Mouse (Mus musculus) R1 (cell line): ENCODE data around the gene 9230102O04Rik.

Experiments
- DNase-seq: peaks from one replicate; pipeline ENCODE4 v3.0.0-alpha.2; 2018; ENCODE audit warnings: low read depth, low spot score

9230102O04Rik gene

GRCm38 (mm10) chr2:9885217-9885770 is 4.0 kb downstream of the 9230102O04Rik start:
- DNase-seq, result no peak

DNA sequence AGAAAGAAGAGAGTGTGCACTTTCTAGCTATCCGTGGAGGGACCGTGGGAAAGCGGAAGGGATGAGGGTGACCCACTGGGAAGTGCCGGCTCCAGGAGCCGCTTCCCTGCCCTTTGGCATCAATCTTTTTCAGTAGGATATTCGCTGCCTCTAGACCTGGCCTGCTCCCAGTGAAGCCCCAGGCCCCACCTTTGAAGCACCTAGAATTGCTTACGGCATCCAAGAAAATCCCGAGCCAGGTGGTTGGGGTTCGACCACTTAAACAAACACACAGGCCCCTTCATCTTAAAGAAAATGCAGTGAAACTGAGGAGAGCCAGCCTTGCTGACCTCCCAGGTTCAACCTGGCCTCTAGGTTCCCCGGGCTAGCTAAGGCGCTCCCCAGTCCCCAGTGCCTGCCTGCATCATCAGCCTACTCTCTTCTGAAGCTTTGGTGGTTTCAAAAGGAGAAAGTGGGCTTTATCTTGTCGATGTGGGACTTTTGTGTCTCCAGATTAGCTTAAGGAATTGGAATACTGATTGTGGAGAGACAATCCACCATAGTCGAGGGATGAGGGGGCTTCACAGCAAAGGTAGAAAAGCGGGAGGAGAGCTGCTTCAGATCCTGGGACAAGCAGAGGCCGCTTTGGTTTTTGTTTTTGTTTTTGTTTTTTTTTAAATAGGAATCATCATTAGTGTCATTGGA is 4.7 kb downstream of the 9230102O04Rik start:
- DNase-seq, result no peak

DNA sequence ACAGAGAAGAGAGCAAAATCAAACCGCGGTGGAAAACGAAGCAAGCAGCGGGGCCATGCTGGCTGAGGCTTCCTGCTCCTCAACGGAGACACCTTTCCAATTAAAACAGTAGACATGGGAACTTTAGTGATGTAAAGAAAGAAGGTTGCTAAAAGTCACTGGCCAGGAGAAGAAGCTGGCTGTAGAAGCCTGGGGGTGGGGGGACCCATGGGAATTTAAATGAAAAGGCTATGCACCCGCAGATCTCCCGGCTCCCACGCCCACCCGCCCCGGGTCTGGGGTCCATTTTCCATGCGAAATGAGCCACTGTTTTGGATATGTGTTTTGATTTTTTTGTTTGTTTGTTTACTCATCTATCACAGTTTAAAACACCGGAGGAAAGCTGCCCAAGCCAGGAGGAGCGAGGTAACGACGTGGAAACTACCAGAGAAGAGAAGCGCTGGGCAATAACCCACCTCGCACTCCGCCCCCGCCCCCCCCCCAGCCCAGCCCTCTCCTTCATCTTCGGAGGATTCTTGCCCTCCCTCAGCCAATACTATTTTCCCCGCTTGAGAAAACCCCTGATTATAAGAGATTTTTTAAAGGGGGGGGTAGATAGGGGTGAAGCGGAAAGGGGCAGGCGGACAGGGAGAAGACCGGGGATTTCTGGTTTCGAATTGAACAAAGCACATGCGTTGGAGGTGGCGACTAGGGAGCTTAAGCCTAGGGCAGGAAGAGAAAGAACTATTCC is 5.4 kb downstream of the 9230102O04Rik start:
- DNase-seq, result no peak

GRCm38 (mm10) chr2:9882926-9883802 is 6.2 kb downstream of the 9230102O04Rik start:
- DNase-seq, result peak; percentile 49

DNA sequence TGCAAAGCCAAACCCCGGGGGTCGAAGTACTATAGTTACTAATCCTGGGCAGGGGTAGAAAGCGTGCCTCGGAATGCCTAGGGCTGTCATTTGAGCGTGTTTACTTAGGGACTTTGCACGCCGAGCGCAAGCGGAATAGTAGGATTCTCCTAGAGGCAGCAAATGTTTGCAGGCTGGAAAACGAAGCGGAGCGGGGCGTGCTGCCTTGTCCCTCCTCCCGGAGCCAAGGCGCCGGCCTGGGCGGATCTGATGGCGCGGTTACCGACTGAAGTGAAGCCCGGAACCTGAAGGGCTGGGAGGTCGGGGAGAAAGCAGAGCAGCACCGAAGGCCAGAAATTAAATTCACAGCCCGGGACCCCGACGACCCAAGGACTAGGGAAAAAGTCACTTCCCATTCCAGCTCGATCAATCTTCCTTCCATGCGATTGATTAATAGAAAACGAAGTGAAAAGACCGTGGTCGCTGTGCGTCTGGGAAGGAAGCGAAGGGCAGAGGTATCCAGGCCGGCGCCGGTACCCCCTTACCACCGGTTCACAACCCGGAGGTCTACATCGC is 6.9 kb downstream of the 9230102O04Rik start:
- DNase-seq, result peak; percentile 53

GRCm38 (mm10) chr2:9881611-9882023 is 7.7 kb downstream of the 9230102O04Rik start:
- peak; percentile 57 for DNase-seq

DNA sequence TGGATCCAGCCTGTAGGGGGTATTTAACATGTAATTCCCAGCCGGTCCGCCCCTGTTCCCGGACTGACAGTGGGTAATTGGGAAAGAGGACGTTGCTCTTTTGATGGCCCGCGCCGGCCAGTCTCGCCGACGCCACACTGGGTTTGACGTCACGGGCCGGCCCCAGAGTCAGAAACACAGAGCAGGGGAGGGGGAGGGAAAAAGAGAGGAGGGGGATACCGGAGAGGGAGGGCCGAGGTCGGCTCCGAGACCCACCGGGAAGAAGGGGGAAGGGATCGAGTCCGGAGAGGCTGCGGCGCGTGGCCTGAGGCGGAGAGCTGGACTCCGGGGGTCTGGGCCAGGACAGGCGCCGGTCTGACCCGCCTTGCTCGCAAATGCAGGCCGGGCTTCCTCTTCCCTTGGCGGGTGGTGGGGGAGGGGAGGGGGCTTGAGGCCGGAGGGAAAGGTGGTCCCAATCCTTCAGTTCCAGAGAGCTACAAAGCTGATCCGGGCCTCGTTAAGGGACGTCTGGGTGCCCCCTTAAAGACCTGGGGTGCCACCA is 8.2 kb downstream of the 9230102O04Rik start, which contains the start of gene 4930412O13Rik:
4930412O13Rik (plus strand) TSS at position 202 of the 541 bp plus-strand sequence.
- DNase-seq, result no peak

DNA sequence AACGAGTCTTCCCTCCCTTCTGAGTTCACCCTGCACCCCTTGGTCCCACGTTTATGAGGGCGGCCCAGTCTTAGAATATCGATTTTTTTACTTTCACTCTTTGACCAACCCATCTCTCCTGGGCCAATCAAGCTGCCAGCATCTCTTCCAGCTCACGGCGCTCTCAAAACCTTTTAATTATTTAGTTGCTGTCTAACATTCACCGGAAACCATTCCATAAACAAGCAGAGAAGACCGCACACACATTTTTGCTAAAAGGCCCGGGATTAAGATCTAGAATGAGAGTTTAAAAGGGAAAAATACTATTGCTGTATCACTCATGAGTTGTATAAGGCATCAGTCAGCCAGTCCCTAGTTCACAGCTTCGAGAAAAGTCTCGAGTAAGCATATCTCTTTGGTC is 9.1 kb downstream of the 9230102O04Rik start:
- no peak for DNase-seq

DNA sequence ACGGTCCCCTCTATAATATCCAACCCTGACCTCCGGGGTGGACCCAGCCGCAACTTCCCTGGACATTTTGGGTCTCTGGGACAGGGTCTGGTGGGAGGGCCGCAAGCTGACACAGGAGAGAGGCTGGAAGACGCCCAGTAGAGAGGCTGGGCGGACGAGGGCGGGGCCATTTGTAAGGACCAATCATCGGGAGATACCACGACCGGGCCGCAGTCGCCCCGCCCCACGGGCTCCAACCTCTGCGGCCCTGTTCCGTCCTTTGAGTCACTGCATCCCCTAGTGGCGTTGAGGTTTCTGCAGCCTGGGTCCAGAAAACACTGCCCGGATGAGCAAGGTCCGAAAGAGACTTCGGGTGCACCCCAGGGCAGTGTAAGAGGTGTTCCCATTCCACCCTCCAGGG is 9.8 kb downstream of the 9230102O04Rik start:
- DNase-seq, result peak; percentile 98

DNA sequence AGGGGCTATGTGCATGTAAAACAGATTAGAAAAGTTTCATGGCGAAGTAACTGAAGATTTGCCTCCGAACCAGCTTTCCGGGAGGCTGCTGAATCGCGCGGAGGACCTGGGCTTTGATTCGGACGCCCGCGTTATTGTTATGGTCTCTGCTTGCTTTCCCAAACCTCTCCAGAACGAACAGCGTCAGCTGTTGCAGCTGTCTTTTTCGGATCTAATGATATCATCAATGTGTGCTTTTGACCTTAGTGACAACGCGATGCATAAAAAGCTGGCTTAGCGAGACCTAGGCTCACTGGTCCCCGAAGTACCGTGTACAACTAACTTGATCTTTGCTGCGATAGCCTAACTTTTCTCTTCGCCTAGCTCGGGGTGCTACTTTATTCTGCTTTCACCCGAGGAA is 10.2 kb downstream of the 9230102O04Rik start:
- no peak for DNase-seq

GRCm38 (mm10) chr2:9878564-9879081 is 10.7 kb downstream of the 9230102O04Rik start:
- peak; percentile 83 for DNase-seq

DNA sequence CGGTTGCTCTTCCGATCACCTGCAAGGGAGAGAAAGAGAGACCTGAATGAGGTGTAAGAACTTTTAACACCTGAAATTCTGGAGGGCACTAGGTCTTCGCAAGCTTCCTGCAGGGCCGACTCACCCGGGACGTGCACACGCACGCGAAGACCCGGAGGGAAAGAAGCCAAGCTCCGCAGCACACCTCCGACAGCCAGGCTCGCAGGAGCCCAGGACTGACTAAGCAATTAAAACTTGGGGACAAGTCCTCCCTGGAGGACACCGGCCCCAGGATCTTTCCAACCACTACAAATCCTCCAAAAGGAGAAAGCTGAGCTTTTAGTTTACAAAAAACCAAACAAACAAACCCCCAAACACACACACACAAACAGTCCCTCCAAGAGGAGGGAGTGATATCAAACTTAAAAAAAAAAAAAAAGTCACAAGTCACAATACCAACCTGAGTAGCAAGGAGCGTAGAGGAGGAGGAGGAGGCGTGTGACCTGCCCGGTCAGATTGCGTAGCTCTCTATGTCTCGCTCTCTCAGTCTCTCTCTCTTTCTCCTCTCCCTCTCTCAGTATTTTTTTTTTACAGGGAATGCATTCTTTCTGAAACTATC is 11.3 kb downstream of the 9230102O04Rik start:
- no peak for DNase-seq

DNA sequence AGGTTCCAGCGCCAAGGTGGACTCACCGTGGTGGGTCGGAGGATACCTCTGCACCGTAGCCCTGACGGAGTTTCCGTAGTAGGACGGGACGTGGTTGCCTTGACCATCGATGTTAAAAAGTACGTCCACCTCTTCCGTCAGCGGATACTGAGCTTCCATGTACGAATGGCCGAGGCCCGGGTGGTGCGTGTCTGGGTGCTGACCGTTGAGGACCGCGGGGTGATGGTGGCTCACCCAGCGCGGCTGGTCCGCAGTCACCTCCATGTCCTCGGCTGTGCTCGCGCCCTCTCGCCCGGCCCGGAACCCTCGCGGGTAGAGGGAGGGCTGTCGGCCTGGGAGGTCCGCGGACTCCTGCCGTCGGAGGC is 12.0 kb downstream of the 9230102O04Rik start:
- DNase-seq, result no peak

GRCm38 (mm10) chr2:9876621-9877325 is 12.6 kb downstream of the 9230102O04Rik start:
- DNase-seq, result no peak

- DNase-seq, result no peak
Measured at GRCm38 (mm10) chr2:9875676-9876357, 13.5 kb downstream of the 9230102O04Rik start.

DNA sequence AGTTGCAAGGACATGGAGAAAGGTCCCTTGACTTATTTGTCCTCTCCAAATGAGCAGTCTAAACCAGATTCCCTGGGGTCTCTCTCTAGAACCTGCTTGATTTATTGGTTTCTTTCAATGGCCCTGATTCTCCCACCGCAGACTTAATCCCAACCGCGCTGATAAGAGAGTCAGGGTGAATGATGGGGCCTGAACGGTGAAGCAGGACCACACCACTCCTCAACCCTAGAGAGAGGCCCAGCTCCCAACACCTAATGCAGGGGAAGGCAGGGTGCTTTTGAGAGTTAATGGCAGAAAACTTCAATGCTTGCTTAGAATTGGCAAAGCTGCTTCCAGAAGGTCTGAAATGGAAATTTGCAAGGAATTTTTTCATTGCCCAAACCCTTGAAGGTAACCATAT is 14.1 kb downstream of the 9230102O04Rik start:
- DNase-seq, result no peak

- DNase-seq, result no peak
Measured at GRCm38 (mm10) chr2:9874467-9875219, 14.7 kb downstream of the 9230102O04Rik start.

DNA sequence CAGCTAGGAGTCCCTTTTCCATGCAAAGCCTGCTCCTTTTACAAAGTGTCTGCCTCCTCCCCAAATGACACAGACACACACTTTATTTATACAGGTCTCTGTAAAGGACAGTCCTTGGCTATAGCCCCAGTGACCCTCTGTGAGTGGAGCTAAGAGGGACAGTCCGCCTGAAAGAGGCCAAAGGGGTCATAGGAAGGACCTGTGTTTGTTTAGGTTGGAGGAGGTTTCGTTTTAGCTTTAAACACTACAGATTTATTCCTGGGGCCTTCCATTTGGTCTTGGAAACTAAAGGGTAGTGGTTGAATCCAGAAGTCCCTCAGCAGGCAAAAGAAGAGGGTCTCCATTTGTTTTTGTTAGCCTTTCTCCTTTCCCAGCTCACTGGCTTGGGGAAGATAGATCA is 15.6 kb downstream of the 9230102O04Rik start:
- no peak for DNase-seq

DNA sequence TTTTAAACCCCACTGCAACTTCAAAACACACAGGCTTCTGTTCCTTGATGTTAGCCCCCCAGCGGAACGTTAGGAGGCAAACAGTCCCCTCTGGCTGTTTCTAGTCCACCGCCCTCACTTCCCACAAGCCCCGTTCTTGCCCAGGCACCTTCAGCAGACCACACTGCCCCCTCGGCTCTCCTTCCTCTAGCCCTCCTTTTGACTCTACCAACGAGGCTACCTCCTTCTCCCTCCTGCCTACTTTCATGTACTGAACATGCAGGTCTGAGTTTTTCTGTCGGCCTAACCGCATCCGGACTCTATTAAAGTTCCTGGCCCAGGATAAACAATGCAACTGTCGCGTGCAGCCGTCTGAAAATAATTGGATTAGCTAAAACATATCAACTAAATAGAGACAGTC is 16.7 kb downstream of the 9230102O04Rik start:
- no peak for DNase-seq
